Mouse (Mus musculus) lung, postnatal 36 days (tissue): Measurements from ENCODE around the gene Nme1.

ENCODE experiments used
- DNase-seq: peaks from one replicate; pipeline ENCODE4 v3.0.0; 2022; ENCODE audit warnings: mixed read lengths

Gene Nme1

DNA sequence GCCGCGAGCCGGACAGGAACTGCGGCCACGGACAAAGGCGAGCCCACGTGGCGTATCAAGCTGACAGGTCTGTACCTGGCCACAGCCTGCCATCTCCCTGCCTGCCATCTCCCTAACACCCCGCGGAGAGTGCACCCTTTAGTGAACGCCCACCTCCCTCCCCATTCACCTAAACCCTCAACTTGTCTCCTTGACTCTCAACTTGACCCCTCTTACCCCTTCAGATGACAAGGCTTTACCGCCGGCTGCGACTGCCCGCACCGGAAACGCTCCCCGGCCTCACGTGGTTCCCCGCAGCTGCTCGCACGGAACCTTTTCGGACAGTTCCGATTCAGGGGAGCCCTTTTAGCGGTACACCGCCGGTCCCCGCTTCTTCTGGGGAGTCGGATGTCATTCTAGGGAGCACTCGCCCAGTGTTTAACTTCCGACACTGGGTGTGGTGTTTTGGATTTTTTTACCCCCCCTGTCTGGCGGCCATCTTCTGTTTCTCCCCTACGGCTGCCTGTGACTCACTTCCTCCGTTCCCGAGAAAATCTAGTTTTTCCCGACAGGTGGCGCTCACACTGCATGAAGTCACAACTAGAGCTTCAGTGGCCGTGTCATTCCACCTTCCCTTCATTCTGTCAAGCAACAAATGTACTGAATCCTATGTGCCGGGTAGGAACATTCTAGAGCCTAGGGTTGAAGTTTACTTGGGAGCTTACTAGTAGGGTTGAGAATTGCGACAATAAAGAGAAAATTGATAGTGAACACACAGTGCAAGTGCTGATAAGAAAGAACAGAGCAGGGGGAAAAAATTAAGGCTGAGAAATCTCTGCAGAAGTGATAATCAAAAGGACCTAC lies at the start of gene Nme1, which contains the start of gene Gm20390:
Nme1 (minus strand) TSS at position 517 of the 843 bp plus-strand sequence.
Gm20390 (minus strand) TSS at position 289 of the 843 bp plus-strand sequence.
- DNase-seq, result peak; percentile 99

DNA sequence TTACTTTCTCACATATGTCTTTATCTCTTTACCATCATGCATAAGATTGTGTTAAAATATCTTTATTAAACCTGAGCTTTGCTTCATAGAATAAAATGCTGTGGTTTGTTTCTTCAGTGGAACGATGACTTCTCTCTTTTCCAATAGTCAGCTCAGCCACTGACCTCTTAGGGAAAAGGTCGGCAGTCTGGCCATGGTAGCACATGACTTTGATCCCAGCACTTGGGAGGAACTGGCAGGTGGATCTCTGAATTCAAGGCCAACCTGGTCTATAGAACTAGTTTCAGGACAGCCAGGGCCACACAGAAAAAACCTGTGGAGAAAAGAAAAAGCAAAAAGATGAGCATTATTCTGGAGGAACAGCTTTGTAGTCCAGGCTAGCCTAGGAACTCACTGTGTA lies 35.0 kb upstream of the Nme1 start:
- no peak for DNase-seq

DNA sequence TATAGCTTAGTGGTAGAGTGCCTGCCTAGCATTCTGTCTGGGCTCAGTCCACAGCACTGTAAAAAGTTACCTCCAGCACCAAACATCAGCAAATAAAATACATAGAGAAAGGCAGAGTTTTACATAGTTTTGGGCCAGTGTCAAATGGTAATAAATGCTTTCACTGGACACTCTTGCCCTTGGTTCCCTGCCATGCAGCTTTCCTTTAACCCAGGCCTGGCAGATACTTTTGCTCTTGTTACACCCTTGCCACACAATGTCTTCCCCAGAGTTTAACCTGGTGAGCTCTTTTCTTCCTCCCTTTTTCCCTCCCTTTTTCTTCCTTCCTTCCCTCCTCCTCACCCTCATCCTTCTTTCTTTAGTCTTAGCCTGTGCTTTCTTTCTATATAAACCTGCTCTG lies 31.0 kb upstream of the Nme1 start:
- DNase-seq, result no peak

DNA sequence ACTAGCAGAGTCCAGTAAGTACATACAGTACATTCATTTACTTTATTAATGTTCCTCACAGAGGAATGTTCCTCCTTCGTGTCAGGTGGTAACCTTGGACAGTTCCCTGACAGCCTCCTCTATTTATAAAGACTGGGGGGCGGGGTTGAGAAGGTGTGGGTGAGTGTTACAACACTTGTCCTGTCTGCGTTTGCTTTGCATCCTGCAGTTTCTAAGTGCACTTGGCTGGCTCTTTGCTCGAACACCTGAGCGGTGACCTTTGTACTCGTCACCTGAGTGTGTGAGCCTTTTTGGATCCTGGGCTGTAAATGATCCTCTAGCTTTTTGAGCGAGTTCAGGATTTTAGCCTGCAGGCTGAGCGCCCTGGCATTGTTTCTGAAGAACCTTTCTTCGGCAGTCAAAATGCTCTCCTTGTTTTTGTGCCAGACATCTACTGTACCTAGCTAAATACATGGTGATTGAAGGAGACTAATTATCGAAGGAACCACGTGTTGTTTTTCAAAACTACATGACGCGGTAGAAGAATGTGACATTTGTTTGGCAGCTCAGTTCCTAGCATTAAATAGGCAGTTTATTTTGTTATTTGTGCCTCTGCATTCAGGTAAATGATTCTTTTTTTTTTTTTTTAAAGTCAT lies 28.9 kb upstream of the Nme1 start:
- DNase-seq, result peak; percentile 91

DNA sequence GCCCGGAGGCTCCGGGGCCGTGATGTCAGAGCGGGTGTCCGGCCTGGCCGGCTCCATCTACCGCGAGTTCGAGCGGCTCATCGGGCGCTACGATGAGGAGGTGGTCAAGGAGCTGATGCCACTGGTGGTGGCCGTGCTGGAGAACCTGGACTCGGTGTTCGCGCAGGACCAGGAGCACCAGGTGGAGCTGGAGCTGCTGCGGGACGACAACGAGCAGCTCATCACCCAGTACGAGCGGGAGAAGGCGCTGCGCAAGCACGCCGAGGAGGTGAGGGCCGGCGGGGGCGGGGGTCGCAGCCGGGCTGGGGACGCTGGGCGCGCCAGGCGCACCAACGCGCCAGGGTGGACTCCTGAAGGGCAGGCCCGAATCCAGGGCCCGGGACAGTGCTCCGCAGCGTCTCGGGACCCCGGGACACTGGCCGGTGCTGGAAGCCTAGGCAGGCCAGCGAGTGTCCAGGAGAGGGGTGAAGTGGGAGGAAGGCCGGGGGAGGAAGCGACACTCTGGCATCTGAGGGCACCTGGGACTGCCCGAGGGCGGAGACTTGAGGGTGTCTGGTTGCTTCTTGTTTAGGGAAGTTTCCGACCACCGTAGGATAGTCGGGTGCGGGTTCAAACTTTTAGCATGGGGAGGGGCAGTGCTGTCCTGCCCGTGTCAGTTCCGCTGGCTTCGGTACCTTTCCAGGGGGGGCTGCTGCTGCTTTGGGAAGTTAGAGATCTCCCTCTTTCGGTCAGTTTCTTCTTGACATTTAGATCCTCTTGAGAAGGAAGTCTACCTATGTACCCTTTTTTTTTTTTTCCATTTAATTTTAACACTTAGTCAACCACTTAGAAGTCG lies 28.2 kb upstream of the Nme1 start:
- peak; percentile 58 for DNase-seq

DNA sequence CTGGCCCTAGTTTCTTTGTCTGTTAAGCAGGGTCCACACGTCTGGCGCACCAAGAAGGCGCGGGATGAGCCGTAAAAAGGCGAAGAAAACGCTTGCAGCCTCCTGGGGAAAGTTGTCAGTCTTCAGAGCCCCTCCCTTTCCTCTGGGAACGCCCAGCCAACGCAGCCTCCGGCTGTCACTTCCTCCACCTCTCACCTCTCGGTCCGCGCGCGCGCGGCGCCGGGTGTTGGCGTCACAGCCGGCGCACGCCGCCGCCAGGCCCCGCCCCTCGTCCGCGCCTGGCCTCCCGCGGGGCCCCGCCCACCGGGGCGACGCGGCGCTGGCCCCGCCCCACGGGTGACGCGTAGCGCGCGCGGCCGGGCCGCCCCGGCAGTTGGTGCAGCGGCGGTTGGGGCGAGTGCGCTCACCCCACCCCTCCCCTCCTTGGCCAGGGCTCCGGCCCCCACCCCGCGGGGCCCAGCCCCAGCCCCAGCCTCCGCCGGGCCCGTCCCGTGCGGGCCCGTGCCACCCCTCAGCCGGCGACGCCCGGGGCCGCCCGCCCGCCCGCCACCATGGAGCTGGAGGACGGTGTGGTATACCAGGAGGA lies 27.5 kb upstream of the Nme1 start, which contains the start of gene Spag9:
Spag9 (plus strand) TSS at position 372 of the 586 bp plus-strand sequence.
- peak; percentile 95 for DNase-seq

DNA sequence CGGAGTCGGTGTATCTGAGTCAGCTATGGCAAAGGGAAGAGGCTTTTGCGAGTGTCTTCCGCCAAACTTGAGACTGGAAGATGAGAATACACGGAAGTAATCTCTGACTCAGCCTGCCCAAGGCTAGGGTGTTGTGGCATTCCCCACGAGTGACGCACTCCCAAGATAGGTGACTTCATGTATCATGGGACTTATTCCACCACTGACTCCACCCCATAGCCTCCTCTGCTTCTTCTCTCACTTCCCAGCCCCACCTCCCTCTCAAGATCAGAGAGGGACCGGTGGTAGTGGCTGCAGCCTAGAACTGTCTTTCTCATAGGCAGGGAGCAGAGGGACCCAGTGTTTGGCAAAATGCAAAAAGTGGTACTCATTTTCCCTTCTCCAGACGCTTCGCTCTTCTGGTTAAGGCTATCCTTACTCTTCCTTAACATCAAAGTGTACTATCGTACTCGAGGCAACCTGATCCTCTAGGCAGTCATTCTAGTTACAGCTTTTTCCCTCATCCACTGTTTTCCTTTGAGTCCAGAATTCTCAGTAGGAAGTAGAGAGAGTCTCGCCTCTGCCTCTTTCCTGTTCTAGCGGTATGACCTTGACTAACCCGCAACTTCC lies 26.9 kb upstream of the Nme1 start:
- peak; percentile 97 for DNase-seq

DNA sequence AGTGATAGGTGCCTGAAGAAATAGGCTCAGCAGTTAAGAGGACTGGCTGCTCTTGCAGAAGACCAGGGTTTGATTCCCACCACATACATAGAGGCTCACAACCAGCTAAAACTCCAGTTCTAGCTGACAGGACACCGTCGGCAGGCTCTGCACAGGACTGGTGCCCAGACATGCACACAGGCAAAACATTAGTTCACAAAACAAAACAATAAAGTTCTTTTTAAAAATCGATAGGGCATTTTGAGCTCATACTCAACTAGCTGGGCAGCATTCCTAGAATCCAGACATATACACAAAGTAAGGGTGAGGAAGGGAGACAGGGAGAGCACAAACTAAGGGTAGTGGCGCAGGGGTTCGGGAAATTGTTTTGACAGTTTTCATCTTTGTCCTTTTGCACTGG lies 26.2 kb upstream of the Nme1 start:
- peak; percentile 6 for DNase-seq

DNA sequence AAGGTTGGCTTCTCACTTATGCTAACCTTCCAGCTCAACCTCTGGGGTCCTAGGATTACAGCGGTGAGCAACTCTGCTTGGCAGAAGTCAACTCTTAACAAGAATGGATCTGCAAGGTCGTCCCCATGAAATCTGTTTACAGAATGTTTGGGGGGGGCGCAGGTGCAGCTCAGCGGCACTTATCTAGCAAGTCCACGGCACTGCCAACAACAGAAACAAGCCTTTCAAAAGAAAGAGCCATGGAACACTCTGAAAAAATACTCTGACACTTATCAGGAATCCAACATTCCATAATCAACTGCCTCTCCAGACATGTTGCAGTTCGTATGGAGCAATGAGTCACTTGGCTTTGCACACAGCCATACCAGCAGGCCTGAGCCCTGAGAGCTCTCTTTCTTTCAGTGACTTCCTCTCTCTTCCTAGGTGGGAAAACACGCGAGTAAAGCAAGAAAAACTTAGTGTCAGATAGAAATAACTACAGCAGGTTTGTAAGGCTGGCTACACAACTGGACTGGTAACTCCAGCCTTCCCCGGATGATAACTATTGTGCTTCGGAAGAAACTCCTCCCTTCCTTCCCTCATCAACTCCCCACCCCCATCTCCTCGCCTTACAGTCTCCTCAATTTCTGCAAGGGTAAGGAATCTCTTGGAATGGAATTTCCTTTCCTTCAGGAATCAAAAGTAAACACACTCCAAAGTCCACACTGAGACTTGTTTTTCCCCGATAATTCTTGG lies 20.2 kb upstream of the Nme1 start:
- DNase-seq, result peak; percentile 56

DNA sequence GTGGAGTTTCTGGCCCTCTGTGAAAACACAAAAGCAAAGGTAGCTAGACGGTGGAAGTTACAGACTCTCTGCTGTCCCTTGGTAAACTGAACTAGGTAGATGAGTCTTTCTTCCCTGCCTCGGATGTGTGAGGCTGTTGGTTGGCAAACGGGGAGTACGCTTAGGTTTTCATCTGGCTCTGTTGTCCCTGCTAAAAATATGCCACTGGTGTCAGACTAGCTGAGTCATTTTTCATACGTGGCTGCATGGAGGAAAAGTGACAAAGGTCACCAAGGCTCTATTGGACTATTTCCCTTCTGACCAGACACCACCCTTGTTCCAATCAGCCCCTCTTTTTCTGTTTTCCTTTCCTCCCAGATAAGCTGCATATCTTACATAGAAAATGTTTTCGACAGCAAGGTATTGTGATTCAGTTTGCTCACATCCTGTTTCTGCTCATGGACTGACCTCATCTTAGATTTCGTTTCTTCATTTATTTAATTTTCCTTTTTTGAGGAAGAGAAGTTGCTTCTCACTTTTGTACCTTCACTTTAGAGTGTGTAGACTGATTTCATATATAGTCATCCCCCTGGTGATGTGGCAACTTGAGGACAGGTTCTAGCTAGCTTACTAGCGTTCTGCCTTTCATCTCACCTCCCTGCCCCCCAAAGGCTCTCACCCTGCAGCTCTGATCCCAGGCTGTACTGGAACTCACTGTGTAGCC lies 19.5 kb upstream of the Nme1 start:
- DNase-seq, result peak; percentile 32

DNA sequence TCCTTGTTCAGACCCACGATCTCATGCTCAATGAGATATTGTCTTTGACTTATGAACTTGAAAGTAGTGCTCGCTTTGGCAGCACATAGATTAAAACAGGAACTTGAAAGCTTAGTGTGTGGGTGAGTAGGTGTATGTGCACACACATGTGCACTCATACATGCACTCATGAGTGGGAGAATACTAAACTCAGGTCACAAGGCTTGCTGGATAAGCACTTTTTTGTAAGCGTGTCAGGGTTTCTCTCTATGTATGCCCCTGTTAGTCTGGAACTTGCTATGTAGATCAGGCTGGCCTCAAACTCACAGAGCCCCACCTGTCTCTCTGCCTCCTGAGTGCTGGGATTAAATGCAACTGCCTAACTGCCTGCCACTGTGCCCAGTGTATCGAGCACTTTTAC lies 18.7 kb upstream of the Nme1 start:
- no peak for DNase-seq

DNA sequence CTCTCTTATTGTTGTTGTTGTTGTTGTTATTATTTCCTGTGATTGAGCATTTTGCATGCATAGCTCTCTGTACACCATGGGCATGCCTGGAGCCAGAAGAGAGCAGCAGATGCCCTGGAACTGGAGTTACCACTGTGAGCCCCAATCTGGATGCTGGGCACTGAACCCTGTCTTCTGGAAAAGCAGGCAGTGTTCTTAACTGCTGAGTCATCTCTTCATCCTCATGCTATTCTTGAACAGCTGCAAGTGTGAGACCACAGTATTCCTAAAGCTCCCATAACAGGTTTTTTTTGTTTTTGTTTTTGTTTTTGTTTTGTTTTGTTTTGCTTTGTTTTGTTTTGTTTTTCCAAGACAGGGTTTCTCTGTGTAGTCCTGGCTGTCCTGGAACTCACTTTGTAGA lies 18.0 kb upstream of the Nme1 start:
- no peak for DNase-seq

DNA sequence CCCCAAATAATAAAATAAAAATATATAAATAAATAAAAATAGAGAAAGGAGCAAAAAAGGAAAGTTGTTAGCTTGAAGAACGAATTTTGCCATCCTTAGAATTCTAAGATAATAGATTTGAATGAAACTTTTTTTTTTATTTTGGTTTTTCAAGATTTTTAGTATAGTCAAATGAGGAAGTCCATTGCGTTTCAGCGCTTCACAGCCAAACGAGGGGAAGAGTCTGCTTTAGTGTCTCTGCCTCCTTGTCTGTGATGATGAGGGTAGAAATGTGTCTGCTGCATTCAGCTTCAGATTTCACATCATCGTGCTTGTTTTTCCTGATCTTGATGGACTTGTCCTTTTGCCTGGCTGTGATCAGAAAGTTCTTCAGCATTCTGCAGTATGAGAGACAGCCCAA lies 16.9 kb upstream of the Nme1 start:
- no peak for DNase-seq

DNA sequence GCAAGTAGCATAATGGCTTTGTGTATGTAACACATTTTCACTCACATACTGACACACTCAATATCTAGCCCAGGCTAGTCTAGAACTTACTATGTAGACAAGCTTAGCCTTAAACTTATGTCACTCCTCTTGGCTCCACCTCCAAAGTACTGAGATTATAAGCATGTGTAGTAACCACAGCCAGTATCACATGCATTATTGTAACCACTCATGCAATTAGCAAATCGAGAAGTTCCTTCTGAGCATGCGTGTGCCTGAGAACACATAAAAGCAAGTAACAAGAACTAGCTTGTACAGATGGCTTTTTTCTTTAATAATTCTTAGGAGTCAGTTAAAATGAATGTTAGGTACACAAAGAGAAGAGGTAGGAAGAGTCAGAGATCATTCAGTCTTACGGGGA lies 16.3 kb upstream of the Nme1 start:
- DNase-seq, result peak; percentile 44

DNA sequence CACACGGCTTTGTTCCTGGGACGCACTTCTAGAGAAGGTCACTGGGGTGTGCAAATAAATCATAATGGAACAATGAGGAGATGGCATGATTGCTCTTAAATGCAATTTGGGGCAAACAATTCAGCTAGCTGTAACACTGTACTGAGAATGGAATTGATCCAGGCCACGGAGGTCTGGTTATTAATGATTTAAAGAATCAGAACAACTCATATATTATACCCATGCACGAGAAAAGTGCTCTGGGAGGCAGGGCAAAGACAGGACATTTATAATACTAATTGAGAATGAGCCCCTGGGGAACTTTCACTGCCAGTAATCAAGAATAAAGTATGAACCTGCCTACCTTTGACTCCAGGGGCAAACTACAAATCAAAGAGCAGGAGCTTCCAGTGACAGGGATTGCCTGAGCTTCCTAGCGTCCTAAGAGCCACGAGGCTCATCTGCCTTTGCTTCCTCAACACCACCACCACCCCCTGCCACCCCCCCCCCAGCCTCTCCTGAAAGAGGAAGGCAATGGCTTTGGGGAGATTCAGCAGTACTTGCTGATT lies 11.3 kb upstream of the Nme1 start:
- no peak for DNase-seq

DNA sequence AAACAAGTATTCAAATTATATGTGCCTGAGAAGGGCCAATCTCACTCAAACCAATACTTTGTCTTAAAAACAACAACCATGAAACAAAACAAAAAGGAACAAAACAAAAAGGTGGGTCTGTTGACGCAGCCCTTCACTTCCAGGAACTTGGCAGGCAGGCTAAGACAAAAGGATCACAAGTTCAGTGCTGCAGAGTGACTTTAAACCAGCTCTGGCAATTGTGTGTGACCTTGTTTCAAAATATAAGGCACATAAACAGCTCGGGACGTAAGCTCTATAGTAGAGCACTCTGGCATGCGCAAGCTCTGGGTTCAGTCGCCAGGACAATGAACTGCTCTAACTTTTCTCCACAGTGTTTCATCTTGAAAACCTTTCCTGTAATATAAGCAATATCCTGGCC lies 4.6 kb upstream of the Nme1 start:
- no peak for DNase-seq

DNA sequence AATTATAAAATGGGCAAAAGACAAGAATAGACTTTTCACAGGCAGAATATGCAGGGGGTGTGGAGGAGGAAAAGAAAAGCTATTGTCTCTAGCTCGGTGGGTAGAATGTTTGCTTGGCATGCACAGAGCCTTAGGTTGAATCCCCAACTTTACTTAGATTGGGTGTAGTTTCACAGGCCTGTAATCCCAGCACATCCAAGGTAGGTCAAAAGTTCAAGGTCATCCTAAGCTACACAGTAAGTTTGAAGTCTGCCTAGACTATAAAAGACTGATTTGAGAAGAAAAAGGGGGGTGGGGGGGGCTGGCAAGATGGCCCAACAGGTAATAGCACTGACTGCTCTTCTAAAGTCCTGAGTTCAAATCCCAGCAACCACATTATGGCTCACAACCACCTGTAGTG lies 1.5 kb upstream of the Nme1 start:
- DNase-seq, result no peak

DNA sequence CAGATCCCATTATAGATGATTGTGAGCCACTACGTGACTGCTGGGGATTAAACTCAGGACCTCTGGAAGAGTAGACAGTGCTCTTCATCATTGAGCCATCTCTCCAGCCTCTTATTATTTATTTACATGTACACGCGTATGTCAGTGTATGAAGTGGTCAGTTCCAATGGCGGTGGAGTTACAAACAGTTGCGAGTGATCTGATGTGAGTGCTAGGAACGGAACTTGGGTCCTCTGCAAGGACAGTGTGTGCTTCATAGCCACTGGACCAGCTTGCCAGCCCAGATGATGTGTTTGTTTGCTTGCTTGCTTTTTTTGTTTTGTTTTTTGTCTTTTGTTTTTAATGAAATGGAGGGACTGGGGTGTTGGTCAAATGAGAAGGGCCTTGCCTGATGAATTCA lies 850 bp upstream of the Nme1 start:
- DNase-seq, result no peak

DNA sequence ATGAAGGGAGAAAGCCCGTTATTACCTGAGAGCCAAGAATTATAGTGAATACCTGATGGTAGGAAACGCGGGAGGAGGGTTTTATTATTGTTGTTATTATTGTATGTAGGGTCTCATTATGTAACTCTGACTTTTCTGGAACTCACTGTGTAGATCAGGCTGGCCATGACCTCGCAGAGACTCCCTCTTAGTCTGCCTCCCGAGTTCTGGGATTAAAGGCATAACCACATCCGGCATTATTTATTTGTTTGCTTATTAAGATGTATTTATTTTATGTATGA lies 467 bp upstream of the Nme1 start:
- DNase-seq, result no peak

DNA sequence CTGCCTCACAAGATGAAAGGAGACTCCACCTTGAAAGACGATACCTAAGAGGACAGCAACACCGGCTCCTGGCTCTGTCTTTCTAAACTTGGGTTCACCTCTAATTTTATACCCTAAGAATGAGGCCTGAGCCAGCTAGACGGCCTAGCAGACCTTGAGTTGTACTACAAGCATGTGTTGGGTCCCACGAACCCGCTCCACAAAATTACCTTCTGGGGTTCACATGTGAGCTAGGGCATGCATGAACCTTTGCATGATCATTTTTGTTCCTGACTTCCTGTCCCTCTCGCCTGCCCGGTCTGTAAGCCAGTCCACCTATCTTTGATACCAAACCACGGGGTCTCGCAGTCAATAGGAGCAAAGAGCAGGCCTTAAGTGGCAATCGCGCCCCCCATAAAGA lies 940 bp downstream of the Nme1 start:
- no peak for DNase-seq

DNA sequence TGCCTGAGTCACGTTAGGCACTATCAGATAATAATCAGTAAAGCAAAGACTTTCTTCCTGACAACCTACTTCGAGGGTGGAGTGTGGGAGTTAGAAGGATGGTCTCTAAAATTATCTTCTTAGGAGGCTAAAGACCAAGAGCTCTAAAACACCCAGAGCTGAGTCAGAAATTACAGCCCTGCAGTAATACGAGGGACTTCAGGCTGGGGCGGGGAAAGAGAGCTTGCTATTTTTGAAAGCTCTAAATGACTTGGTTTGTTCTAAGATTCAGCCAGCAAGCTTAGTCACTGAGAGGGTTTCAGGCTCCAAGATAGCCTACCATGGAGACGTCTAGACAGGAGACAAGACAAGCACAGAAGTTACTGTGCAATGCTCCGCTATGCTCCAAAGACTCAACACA lies 2.9 kb downstream of the Nme1 start:
- DNase-seq, result no peak
